Mouse (Mus musculus): ENCODE measurements around the gene Krtap19-2. TPM values are rescaled to one million over a fixed set of nuclear protein-coding genes. Genes with fewer than 3 reads are reported as not detected.

Krtap19-2 gene
- polyA plus RNA-seq, 1 experiment from 2014 or later: not detected

Other genes starting within 250 kb of the Krtap19-2 start
- gene 2310079G19Rik, start 246.6 kb downstream of the Krtap19-2 start, polyA plus RNA-seq (2016; fragmentation: Nextera tagmentation; extraction: Ambion mirVana): not detected in 2 replicates
- gene Krtap26-1, start 226.5 kb downstream of the Krtap19-2 start, polyA plus RNA-seq (2016; fragmentation: Nextera tagmentation; extraction: Ambion mirVana): not detected in 2 replicates
- not detected in 2 replicates for gene Krtap27-1, start 202.6 kb downstream of the Krtap19-2 start, polyA plus RNA-seq (2016; fragmentation: Nextera tagmentation; extraction: Ambion mirVana)
- not detected in 2 replicates for gene 2310061N02Rik, start 166.3 kb downstream of the Krtap19-2 start, polyA plus RNA-seq (2016; fragmentation: Nextera tagmentation; extraction: Ambion mirVana)
- not detected in 2 replicates for gene Krtap13-1, start 145.4 kb downstream of the Krtap19-2 start, polyA plus RNA-seq (2016; fragmentation: Nextera tagmentation; extraction: Ambion mirVana)
- gene Krtap13, start 122.6 kb downstream of the Krtap19-2 start, polyA plus RNA-seq (2016; fragmentation: Nextera tagmentation; extraction: Ambion mirVana): not detected in 2 replicates
- not detected in 2 replicates for gene 2310034C09Rik, start 115.4 kb downstream of the Krtap19-2 start, polyA plus RNA-seq (2016; fragmentation: Nextera tagmentation; extraction: Ambion mirVana)
- not detected in 2 replicates for gene 2310057N15Rik, start 100.1 kb downstream of the Krtap19-2 start, polyA plus RNA-seq (2016; fragmentation: Nextera tagmentation; extraction: Ambion mirVana)
- not detected in 2 replicates for gene Gm5965, start 96.4 kb downstream of the Krtap19-2 start, polyA plus RNA-seq (2016; fragmentation: Nextera tagmentation; extraction: Ambion mirVana)
- not detected in 2 replicates for gene Gm20741, start 62.0 kb downstream of the Krtap19-2 start, polyA plus RNA-seq (2016; fragmentation: Nextera tagmentation; extraction: Ambion mirVana)
- gene Krtap15, start 54.1 kb downstream of the Krtap19-2 start, polyA plus RNA-seq (2016; fragmentation: Nextera tagmentation; extraction: Ambion mirVana): not detected in 2 replicates
- gene Krtap14, start 48.1 kb downstream of the Krtap19-2 start, polyA plus RNA-seq (2016; fragmentation: Nextera tagmentation; extraction: Ambion mirVana): not detected in 2 replicates
- not detected in 2 replicates for gene Krtap19-1, start 4.9 kb downstream of the Krtap19-2 start, polyA plus RNA-seq (2016; fragmentation: Nextera tagmentation; extraction: Ambion mirVana)
- gene Krtap19-3, start 3.8 kb upstream of the Krtap19-2 start, polyA plus RNA-seq (2016; fragmentation: Nextera tagmentation; extraction: Ambion mirVana): not detected in 2 replicates
- not detected in 2 replicates for gene Krtap19-4, start 10.8 kb upstream of the Krtap19-2 start, polyA plus RNA-seq (2016; fragmentation: Nextera tagmentation; extraction: Ambion mirVana)
- not detected in 2 replicates for gene Krtap19-5, start 22.2 kb upstream of the Krtap19-2 start, polyA plus RNA-seq (2016; fragmentation: Nextera tagmentation; extraction: Ambion mirVana)
- not detected in 2 replicates for gene Krtap19-9b, start 58.0 kb upstream of the Krtap19-2 start, polyA plus RNA-seq (2016; fragmentation: Nextera tagmentation; extraction: Ambion mirVana)
- not detected in 2 replicates for gene Krtap16-3, start 88.6 kb upstream of the Krtap19-2 start, polyA plus RNA-seq (2016; fragmentation: Nextera tagmentation; extraction: Ambion mirVana)
- gene Krtap22-2, start 136.5 kb upstream of the Krtap19-2 start, polyA plus RNA-seq (2016; fragmentation: Nextera tagmentation; extraction: Ambion mirVana): not detected in 2 replicates
- not detected in 2 replicates for gene Gm10229, start 141.0 kb upstream of the Krtap19-2 start, polyA plus RNA-seq (2016; fragmentation: Nextera tagmentation; extraction: Ambion mirVana)
- gene Krtap6-1, start 157.4 kb upstream of the Krtap19-2 start, polyA plus RNA-seq (2016; fragmentation: Nextera tagmentation; extraction: Ambion mirVana): not detected in 2 replicates
- not detected in 2 replicates for gene Gm10228, start 167.2 kb upstream of the Krtap19-2 start, polyA plus RNA-seq (2016; fragmentation: Nextera tagmentation; extraction: Ambion mirVana)
- not detected in 2 replicates for gene Krtap6-5, start 173.6 kb upstream of the Krtap19-2 start, polyA plus RNA-seq (2016; fragmentation: Nextera tagmentation; extraction: Ambion mirVana)
- not detected in 2 replicates for gene 1110025L11Rik, start 189.7 kb upstream of the Krtap19-2 start, polyA plus RNA-seq (2016; fragmentation: Nextera tagmentation; extraction: Ambion mirVana)
- not detected in 2 replicates for gene Krtap6-3, start 209.7 kb upstream of the Krtap19-2 start, polyA plus RNA-seq (2016; fragmentation: Nextera tagmentation; extraction: Ambion mirVana)